Comparison of ENCODE assay signal across 17 mouse cellular contexts in genomic region chr15:4167946-4168345, GRCm38 (mm10).
"Had no signal": no experiment of that assay in that cellular context is flagged by ENCODE, and none has a peak within 500 bp of the region (broad histone marks: within the 10 kb centered on the region; RNA-seq: fewer than 3 reads in every experiment).

No protein-coding gene starts in this region.

- H3K36me3 ChIP-seq: lung, embryonic 15.5 days; midbrain, embryonic 13.5 days; midbrain, embryonic 15.5 days; neural tube, embryonic 12.5 days had no signal

- H3K4me2 ChIP-seq: lung, embryonic 15.5 days; midbrain, embryonic 11.5 days; midbrain, embryonic 13.5 days; midbrain, embryonic 15.5 days; neural tube, embryonic 12.5 days had no signal

- H3K27ac ChIP-seq: lung, embryonic 15.5 days; macrophage; midbrain, embryonic 13.5 days; midbrain, embryonic 15.5 days; neural tube, embryonic 12.5 days had no signal

- H3K4me1 ChIP-seq: lung, embryonic 15.5 days; megakaryocyte, embryonic 14.5 days; midbrain, embryonic 13.5 days; midbrain, embryonic 15.5 days; neural tube, embryonic 12.5 days had no signal

- H3K4me3 ChIP-seq: lung, embryonic 15.5 days; megakaryocyte, embryonic 14.5 days; midbrain, embryonic 13.5 days; midbrain, embryonic 15.5 days; neural tube, embryonic 12.5 days had no signal

- ATAC-seq: liver, postnatal 0 days; lung, postnatal 0 days; midbrain, embryonic 13.5 days; midbrain, embryonic 15.5 days had no signal

- H3K9me3 ChIP-seq: lung, embryonic 15.5 days; midbrain, embryonic 13.5 days; midbrain, embryonic 15.5 days; neural tube, embryonic 12.5 days had no signal

- DNase-seq: liver, postnatal 0 days; lung, adult 2 months; lung, postnatal 14 days; lung, postnatal 36 days; right cerebral cortex, postnatal 14 days; spleen, adult 18-20 months; thymus, adult 18-20 months; thymus, postnatal 14 days; thymus, postnatal 4 days had no signal

- H3K9ac ChIP-seq: liver, postnatal 0 days; lung, embryonic 15.5 days; midbrain, embryonic 13.5 days; midbrain, embryonic 15.5 days; neural tube, embryonic 12.5 days had no signal

- H3K27me3 ChIP-seq: lung, embryonic 15.5 days; megakaryocyte, embryonic 14.5 days; midbrain, embryonic 13.5 days; midbrain, embryonic 15.5 days; neural tube, embryonic 12.5 days had no signal
